Mouse (Mus musculus) heart, postnatal 14 days (tissue): ENCODE data around the gene Cd300a. TPM values are rescaled to one million over a fixed set of nuclear protein-coding genes. Genes with fewer than 3 reads are reported as not detected.
"Not testable (repeated sequence)": the region's sequence is repeated elsewhere in the genome, so short reads cannot be mapped to it uniquely, and the experiment has no call there.

Experiments used
- DNase-seq, 2 experiments: peaks; one replicate each; pipeline ENCODE4 v3.0.0; 2021 to 2022
- intact Hi-C: fragments of 180-260 bp; cut with DNase I; formaldehyde crosslinking; loops from one replicate; pipeline ENCODE4 v1.15.1; 2025
- total RNA-seq, 2 experiments: library from RNA; stranded (reverse); gene quantifications; 2 replicates each; pipeline ENCODE4 v1.2.3; 2021

The Cd300a gene
- total RNA-seq, 2 experiments from 2014 or later: 1.00 to 1.2 TPM

GRCm38 (mm10) chr11:114896085-114896484 lies 6.2 kb downstream of the Cd300a start:
- intact Hi-C loops: no loop called here
- no peak for DNase-seq

GRCm38 (mm10) chr11:114898026-114898425 lies 8.2 kb downstream of the Cd300a start:
- peak in 1 of 2 experiments; percentile 25 for DNase-seq
- intact Hi-C loops: no loop called here

DNA sequence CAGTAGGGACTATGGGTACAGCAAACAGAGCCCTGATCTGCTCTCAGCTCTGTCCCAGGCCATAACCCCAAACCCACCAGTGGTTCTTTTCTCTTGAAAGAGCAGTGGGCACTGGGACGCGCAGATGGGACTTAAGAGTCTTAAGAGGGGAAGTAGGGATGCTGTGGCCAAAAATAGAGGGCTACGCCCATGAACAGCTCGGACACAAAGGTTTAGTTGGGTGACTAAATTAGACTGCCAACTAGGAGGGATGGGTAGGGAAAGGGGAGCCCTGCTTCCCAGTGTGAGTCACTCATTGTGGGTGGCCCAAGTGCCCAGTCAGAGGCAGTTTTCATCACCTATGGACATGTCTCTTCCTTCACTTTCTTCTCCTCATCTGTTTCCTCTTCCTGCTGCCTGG lies 13.4 kb downstream of the Cd300a start:
- DNase-seq: no peak
- intact Hi-C loops: no loop called here

- intact Hi-C loops: no loop called here
- no peak for DNase-seq
These were observed 17.7 kb downstream of the Cd300a start for GRCm38 (mm10) chr11:114907567-114907966.

- DNase-seq: no peak
- intact Hi-C loops: no loop called here
These were observed 18.2 kb downstream of the Cd300a start for GRCm38 (mm10) chr11:114908086-114908485.

- DNase-seq, intact Hi-C loops: not testable (repeated sequence)
These were observed 19.7 kb downstream of the Cd300a start for GRCm38 (mm10) chr11:114909538-114909937.

- peak; percentile 80 to 86 for DNase-seq
- intact Hi-C loops: loop anchor here (1.0 to 2.0 kb wide), 3 partner anchors 34 to 168 kb away; no protein-coding TSS in a partner anchor
These were observed 23.0 kb downstream of the Cd300a start for GRCm38 (mm10) chr11:114912847-114913246.

DNA sequence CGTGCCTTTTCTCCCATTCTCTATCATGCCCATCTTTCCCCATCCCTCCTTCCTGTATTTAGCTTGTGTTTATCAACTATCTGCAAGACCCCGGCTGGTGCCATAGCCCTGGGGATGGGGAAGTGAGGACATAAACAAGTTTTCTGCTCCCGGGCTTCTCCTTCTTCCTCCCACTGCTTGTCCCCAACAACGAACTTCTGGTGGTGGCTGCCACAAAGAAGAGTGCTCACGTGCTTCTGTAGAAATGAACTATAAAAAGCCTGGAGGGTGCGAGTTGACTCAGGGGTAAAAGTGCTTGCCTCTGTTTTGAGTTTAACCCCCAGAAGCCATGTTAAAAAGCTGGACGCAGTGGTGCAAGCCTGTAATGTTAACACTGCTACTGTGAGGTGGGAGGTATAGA lies 25.1 kb downstream of the Cd300a start:
- DNase-seq: no peak
- intact Hi-C loops: no loop called here

DNA sequence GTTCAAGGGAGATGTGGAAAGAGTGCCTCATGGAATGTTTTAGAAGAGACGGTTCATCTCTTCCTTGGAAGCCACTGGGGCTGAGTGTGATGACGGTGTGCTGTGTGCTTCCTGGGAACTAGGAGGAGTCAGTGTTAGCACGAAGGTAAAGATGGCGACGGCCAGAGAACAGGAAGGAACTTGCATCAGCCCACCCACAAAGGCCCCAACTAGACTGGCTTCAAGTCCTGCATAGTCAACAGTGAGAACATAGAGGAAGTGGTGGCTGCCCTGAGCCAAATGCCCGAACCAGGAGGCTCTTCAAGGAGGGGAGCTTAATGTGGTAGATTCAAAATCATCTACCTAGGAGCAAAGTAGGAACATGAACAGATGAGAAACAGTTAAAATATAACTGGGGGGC lies 27.3 kb downstream of the Cd300a start:
- DNase-seq: no peak
- intact Hi-C loops: no loop called here

DNA sequence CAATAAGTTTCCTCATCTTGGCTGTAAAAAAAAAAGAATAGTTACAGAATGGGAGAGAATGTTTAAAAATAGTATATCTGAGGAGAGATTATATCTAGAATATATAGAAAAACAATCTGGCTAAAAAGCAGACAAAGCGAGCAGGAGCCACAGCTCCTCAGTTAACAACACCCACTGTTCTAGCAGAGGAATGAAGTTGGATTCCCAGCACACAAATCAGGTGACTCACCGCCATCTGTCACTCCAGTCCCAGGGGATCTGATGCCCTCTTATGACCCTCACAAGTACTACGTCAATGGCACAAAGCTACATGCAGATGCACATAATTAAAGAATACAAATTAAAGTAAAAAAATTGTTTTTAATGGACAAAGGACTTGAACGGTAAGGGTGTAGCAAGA lies 32.6 kb downstream of the Cd300a start:
- intact Hi-C loops: no loop called here
- DNase-seq: no peak

GRCm38 (mm10) chr11:114923961-114924360 lies 34.1 kb downstream of the Cd300a start:
- intact Hi-C loops: no loop called here
- peak in 1 of 2 experiments; percentile 31 for DNase-seq

GRCm38 (mm10) chr11:114929581-114929980 lies 39.7 kb downstream of the Cd300a start:
- intact Hi-C loops: no loop called here
- DNase-seq: no peak

GRCm38 (mm10) chr11:114931041-114931440 lies 41.2 kb downstream of the Cd300a start:
- intact Hi-C loops: no loop called here
- DNase-seq: no peak

- intact Hi-C loops: no loop called here
- DNase-seq: no peak
These were observed 43.8 kb downstream of the Cd300a start for GRCm38 (mm10) chr11:114933591-114933990.

DNA sequence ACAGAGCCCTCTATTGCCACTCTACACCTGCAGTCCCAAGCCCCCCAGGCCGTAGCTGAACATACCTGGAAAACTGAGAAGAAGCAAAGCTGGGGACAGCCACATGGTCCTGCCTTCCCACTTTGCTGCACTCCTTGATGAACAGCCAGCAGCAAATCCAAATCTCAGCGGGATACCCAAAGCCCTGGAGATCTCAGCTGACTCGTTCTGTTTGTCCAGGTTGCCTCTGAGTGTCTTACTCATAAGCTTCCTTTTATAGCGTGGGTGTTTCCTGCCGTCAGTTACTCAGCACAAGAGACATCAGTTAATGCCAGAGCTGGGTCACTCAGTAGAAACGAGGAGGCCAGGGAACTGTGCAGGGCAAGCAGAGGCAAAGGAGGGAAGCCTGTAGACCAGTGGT lies 44.3 kb downstream of the Cd300a start, which contains the start of gene Cd300lb:
Cd300lb (minus strand) TSS at position 243 of the 400 bp plus-strand sequence.
- DNase-seq: no peak
- intact Hi-C loops: no loop called here

Other genes starting within 250 kb of the Cd300a start
- 100 to 1,000 TPM; 606 to 649 TPM for gene Rpl38, start 221.5 kb upstream of the Cd300a start, total RNA-seq
- gene Ttyh2, start 214.6 kb upstream of the Cd300a start, total RNA-seq: 10 to 100 TPM; 11.3 to 13.4 TPM
- under 1 TPM; 0.27 to 0.60 TPM for gene Dnaic2, start 162.6 kb upstream of the Cd300a start, total RNA-seq
- gene Kif19a, start 124.7 kb upstream of the Cd300a start, total RNA-seq: 1 to 10 TPM in 1 of 2 experiments, under 1 TPM in 1; 0.27 to 1.3 TPM
- under 1 TPM in 1 of 2 experiments, not detected in 1; 0.12 TPM for gene Btbd17, start 94.1 kb upstream of the Cd300a start, total RNA-seq
- not detected for gene Gpr142, start 91.1 kb upstream of the Cd300a start, total RNA-seq
- 10 to 100 TPM in 1 of 2 experiments, 1 to 10 TPM in 1; 7.4 to 10.7 TPM for gene Gprc5c, start 38.9 kb upstream of the Cd300a start, total RNA-seq
- gene Cd300lb, start 44.3 kb downstream of the Cd300a start, total RNA-seq: under 1 TPM; 0.65 to 0.78 TPM
- gene Cd300c, start 79.1 kb downstream of the Cd300a start, total RNA-seq: not detected
- gene Cd300ld, start 99.9 kb downstream of the Cd300a start, total RNA-seq: under 1 TPM; 0.88 to 1.00 TPM
- gene Cd300c2, start 111.8 kb downstream of the Cd300a start, total RNA-seq: 1 to 10 TPM; 1.5 to 2.3 TPM
- not detected for gene Cd300ld2, start 126.2 kb downstream of the Cd300a start, total RNA-seq
- gene Cd300ld4, start 137.0 kb downstream of the Cd300a start, total RNA-seq: not detected
- gene Cd300ld5, start 147.7 kb downstream of the Cd300a start, total RNA-seq: 1 to 10 TPM in 1 of 2 experiments, not detected in 1; 1.4 TPM
- 1 to 10 TPM; 4.9 to 8.1 TPM for gene Cd300ld3, start 158.4 kb downstream of the Cd300a start, total RNA-seq
- gene Cd300e, start 172.1 kb downstream of the Cd300a start, total RNA-seq: under 1 TPM; 0.17 to 0.20 TPM
- 1 to 10 TPM in 1 of 2 experiments, under 1 TPM in 1; 1.00 to 1.3 TPM for gene Rab37, start 201.4 kb downstream of the Cd300a start, total RNA-seq
- under 1 TPM; 0.46 to 0.69 TPM for gene Cd300lf, start 244.0 kb downstream of the Cd300a start, total RNA-seq